Mouse (Mus musculus) thymus, postnatal 4 days (tissue): ENCODE results near the gene Tbl3.
A peak's percentile ranks its signal among the peaks of the same experiment; 100 is the strongest.
"Not testable (repeated sequence)": the region's sequence is repeated elsewhere in the genome, so short reads cannot be mapped to it uniquely, and the experiment has no call there.

Experiments
- DNase-seq: peaks from one replicate; pipeline ENCODE4 v3.0.0; 2021

The Tbl3 gene

DNA sequence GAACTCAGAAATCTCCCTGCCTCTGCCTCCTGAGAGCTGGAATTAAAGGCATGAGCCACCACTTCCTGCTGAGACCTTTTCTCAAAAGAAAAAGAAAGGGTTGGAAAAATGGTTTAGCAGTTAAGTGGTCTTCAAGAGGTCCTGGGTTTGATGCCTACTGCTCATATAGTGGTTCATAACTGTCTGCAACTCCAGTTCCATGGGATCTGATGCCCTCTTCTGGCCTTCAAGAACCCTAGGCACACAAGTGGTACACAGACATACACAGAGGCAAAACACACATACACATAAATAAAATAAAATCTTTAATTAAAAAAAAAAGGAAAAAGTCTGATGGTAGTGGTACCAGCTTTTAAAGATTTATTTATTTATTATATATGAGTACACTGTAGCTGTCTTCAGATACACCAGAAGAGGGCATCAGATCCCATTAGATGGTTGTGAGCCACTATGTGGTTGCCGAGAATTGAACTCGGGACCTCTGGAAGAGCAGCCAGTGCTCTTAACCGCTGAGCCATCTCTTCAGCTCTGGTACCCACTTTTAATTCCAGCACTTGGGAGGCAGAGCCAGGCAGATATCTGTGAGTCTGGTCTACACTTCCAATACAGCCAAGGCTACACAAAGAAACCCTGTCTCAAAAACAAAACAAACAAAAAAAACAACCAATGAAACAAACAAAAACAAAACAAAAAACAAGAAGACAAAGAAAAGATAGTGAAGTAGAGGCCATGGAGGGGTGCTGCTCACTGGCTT, 18.4 kb upstream of the Tbl3 start:
- no peak for DNase-seq

DNA sequence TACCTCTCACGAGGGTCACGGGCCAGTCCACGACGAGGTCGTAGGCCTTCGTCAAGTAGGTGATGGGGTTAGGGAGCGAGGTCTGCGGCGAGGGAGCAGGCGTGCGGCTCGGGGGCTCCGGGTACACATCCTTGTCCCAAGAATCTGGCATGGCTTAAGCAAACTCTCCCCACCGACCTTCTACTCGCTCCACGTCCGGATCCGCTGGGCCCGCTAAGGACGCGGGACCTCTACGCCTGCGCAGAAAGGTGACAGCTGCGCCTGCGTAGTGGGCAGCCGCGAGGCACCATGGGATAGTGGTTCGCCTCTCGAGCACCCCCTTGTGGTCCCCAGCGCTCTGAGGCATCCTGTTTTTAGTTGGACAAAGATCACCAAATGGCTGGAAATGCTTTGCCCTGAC, 16.7 kb upstream of the Tbl3 start, which contains the start of gene Ndufb10:
Gene Ndufb10, minus strand, starts transcription at position 295 of the 400 bp plus-strand sequence.
- peak; percentile 99 for DNase-seq

- no peak for DNase-seq
Observed at GRCm38 (mm10) chr17:24723881-24724180, 16.4 kb upstream of the Tbl3 start.

- DNase-seq, result no peak
Observed at GRCm38 (mm10) chr17:24723122-24723880, 15.8 kb upstream of the Tbl3 start.

GRCm38 (mm10) chr17:24722220-24722924, 14.9 kb upstream of the Tbl3 start:
- no peak for DNase-seq

DNA sequence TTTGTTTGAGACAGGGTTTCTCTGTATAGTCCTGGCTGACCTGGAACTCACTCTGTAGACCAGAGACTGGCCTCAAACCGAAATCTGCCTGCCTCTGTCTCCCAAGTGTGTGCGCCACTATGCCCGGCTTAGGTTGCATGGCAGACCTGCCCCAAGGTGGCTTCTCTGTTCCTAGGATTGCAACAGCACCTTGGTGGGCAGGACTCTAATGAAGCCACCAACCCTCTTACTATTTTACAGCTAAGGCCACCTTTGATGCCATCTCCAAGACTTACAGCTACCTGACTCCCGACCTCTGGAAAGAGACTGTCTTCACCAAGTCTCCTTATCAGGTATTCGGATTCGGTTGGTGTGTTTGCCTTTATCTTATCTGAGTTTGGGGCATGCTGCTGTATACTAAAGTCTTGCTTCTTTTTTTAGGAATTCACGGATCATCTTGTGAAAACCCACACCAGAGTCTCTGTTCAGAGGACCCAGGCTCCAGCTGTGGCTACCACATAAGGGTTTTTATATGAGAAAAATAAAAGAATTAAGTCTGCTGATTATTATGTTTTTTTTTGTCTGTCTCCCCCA, 14.0 kb upstream of the Tbl3 start:
- DNase-seq, result not testable (repeated sequence)

DNA sequence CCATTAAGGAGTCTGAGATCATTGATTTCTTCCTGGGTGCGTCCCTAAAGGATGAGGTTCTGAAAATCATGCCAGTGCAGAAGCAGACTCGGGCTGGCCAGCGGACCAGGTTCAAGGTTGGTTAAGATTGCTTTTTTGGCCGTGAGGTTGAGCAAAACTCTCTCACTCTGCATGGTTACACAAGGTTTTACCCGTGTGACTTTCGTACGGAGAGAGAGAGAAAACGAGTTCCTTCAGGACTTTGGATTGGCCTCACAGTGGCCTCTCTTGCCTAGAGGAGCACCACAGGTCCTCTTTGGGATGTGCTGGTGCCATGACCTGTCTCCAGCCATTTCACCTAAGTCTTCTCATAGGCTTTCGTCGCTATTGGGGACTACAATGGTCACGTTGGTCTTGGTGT, 13.2 kb upstream of the Tbl3 start:
- not testable (repeated sequence) for DNase-seq

DNA sequence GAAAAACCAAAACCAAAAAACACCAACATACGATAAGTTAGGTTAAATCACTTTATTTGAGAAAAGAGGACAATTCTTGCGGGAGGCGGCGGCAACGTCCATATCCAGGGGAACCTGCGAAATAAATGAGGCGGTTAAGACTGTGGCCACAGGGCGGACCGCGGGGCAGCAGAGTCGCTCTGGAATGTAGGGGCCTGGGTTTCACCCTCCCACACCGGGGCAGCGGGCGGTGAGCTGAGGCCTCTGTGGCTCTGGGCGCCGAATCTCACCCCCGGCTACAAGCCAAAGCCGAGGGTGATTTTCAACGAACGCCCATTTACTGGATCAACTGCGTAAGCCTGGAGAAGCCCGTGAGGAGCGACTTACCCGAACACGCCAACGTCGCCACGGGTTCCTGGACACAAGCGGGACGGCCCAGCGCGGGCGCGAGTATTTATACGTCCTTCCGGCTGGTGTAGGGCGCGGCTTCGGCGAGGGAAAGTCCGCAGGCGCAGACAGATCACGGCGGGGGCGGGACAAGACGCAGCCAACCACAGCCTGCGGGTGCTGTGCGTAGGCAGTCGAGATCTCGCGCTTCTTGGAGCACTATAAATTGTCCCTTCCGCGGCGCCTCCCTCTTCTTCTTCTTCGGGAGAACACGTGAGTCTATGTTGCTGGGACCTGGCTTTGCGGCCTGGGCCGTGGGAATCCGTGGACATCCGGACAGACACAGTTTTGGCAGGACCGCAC, 12.2 kb upstream of the Tbl3 start:
- peak; percentile 98 for DNase-seq

DNA sequence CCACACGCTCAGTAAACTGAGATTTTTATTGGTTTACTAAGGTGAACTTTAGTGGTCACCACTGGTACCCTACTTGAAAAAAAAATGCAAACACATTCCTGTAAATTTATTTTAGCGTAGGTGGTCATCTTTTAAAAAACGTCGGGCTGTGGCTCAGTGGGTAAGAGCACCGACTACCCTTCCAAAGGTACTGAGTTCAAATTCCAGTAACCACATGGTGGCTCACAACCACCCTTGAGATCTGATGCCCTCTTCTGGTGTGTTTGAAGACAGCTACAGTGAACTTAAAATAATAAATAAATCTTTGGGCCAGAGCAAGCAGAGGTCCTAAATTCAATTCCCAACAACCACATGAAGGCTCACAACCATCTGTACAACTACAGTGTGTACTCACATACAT, 11.5 kb upstream of the Tbl3 start:
- DNase-seq, result not testable (repeated sequence)

DNA sequence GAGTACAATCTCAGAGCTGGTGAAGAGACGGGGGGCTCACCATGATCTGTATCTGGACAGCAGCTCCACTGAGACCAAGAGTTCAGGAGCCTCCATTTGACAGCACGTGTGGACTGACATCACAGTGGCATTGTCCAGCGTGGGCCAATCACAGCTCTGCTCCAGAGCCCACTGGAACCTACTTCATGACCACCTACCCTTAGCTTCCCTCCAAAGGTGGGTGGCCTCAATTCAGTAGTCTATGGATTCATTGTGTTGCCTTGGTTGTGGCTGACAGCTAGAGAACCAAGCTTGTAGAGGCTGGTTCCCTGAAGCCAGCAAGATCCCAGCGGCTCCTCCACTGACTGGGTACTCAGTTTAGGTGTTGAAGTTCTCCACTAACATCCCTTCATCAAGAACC, 10.5 kb upstream of the Tbl3 start, which contains the start of the genes Rnf151 and Rps2:
Gene Rnf151, minus strand, starts transcription at position 121 of the 400 bp plus-strand sequence.
Gene Rps2, plus strand, starts transcription at position 174 of the 400 bp plus-strand sequence.
- DNase-seq, result no peak

DNA sequence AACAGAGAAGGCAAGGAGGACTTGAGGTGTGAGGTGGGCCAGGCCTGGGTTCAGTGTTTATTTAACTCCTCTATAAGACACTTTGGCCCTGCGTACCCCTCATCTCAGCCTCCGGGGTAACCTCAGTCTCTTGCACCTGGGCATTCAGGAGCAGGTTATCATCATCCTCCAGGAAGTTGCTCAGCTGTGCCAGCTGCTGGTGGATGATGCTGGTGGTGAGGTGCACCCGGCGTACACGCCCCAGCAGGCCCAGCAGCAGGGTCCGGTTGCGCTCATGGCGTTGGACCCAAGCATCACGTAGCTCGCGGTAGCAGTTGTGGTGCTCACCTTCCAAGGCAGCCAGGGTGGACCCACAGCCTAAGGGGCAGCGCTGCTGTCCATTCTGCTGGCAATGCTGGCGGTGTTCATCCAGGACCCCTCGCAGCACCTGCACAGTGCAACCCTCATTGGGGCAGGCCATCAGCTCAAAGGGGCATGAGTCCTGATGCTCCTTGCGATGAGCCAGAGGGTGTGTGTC, 8.8 kb upstream of the Tbl3 start:
- DNase-seq, result no peak

DNA sequence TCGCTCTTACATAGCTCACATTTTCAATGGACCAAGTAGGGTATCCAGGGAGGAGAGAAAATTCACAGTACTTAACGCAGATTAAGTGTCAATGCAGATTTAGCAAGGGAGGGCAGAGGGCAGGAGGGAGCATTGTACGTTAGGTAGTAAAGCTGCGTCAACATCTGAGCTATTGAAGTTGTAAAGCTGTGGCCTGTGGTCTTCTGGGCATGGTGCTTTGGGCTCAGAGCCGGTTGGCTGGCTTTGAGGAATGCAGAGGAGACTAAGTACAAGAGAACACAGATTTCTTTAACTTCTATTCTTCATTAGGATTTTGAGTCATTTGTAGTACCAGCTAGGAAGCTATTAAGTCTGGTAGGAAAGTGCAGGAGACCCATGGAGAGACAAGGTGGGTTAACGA, 8.1 kb upstream of the Tbl3 start:
- DNase-seq, result no peak

- DNase-seq, result no peak
Observed at GRCm38 (mm10) chr17:24708646-24709045, 1.2 kb upstream of the Tbl3 start.

GRCm38 (mm10) chr17:24707801-24708425, 453 bp upstream of the Tbl3 start:
- no peak for DNase-seq

- DNase-seq, result no peak
Observed at GRCm38 (mm10) chr17:24705821-24706220, 1.6 kb downstream of the Tbl3 start.

DNA sequence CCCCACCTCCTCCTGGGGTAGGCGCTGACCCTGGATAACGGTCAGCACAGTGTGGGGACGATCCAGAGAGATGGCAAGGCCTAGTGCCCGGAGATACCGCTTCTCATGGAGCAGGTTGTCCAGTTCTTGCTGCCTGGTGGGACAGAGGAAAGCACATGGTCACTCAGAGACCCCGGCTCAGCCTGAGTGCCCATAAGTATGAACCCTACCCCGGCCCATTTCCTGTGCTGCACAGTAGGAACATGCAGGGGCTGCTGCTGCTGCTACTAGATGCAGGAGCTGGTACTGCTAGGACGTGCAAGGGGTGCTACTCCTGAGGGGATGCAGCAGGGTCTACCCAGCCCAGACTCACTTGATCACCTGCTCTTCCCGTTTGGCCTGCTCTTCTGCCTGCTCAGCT, 6.2 kb downstream of the Tbl3 start:
- DNase-seq, result no peak

DNA sequence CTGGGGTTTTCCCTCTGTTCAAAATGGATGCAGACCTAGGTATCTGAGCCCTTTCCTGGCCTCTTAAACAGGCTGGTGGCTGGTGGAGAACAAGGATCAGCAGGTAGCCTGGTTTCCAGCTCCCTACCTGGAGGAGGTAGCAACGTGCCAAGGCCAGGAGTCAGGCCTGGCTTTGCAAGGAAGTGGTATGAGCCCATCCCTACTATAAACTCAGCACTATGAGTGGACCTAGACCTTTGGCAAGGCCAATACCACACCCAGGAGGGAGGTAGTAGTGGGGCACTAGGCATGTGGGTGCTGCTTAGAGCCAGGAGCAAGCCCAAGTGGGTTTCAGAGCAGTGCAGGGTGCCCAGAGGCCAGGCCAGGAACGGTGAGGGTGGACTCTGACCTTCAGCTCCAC, 8.0 kb downstream of the Tbl3 start:
- no peak for DNase-seq

- no peak for DNase-seq
Observed at GRCm38 (mm10) chr17:24698715-24699114, 8.7 kb downstream of the Tbl3 start.

- peak; percentile 44 for DNase-seq
Observed at GRCm38 (mm10) chr17:24697985-24698384, 9.5 kb downstream of the Tbl3 start.

DNA sequence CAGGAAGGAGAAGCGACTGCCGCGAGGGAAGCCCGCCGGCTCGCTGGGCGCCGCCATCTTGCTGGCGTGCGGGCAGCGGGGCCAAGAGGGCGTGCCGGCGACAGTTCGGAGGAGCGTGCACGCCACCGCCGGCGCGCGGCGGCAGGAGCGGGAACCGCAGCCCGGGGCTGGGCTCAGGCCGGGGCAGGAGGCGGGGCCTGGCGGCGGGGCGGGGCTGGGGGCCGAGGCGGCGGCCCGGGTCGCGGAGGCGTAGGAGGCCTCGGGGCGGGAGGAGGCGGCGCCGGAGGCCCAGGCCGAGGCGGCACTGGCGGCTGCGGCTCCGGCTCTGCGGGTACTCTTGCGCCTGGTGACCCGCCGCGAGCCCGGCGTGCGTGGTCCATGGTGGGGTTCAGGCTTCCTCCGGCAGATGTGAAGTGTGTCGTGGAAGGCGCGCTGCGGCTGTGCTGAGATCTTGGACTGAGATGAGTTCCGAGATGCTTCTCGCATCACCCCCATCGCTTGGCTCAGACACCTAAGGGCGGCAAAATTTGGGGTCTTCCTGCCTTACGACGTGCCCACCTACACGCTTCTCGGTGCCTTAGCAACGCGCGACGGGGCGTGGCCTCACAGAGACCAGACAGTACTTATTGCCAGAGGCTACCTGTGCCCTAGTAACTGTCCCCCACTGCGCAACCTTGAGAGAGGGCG, 11.3 kb downstream of the Tbl3 start, which contains the start of the genes Gfer and Noxo1:
Gene Gfer, minus strand, starts transcription at position 146 of the 687 bp plus-strand sequence.
Gene Noxo1, plus strand, starts transcription at position 224 of the 687 bp plus-strand sequence.
- DNase-seq, result peak; percentile 92
